Mouse (Mus musculus): ENCODE measurements around the gene Tomm40. TPM values are rescaled to one million over a fixed set of nuclear protein-coding genes. Genes with fewer than 3 reads are reported as not detected.

The Tomm40 gene
- polyA plus RNA-seq, 1 experiment, result 112 TPM

- no peaks in the 10 kb centered on the region for H3K79me2 ChIP-seq (ENCODE audit: control insufficient read depth, insufficient read depth)
- no peak overlapping the region for H3K4me3 ChIP-seq
- no peak overlapping the region for H3ac ChIP-seq (ENCODE audit: control insufficient read depth, insufficient read length)
- H3K36me3 ChIP-seq (ENCODE audit: control insufficient read depth, insufficient read depth), result no peaks in the 10 kb centered on the region
- peaks cover 24% of the 10 kb centered on the region for H3K27me3 ChIP-seq (ENCODE audit: control insufficient read depth, insufficient read depth, insufficient read length)
- no peak overlapping the region for H3K4me2 ChIP-seq (ENCODE audit: low read depth)
- TF ChIP-seq CEBPB (IDR thresholded peaks at IDR 0.05; ENCODE audit: insufficient read depth, poor library complexity, severe bottlenecking) (no peak), MYOG (IDR thresholded peaks at IDR 0.05; ENCODE audit: control insufficient read depth in 1 of 3, insufficient read depth in 1 of 3, insufficient read length in 2 of 3, low read depth in 2 of 3) (no peak), POLR2A (IDR thresholded peaks at IDR 0.05; ENCODE audit: insufficient read length, low read depth) (no peak), TCF3 (IDR thresholded peaks at IDR 0.05; ENCODE audit: insufficient read length, low read depth) (no peak), REST (IDR thresholded peaks at IDR 0.05; ENCODE audit: insufficient read depth, insufficient read length) (no peak), POLR2AphosphoS2 (IDR thresholded peaks at IDR 0.05; ENCODE audit: insufficient read length, low read depth) (no peak), SRF (IDR thresholded peaks at IDR 0.05; ENCODE audit: control insufficient read depth, insufficient read length, low read depth) (no peak), MYOD1 (IDR thresholded peaks at IDR 0.05; ENCODE audit: control insufficient read depth in 1 of 3, insufficient read length in 2 of 3, low read depth in 2 of 3) (no peak), USF1 (IDR thresholded peaks at IDR 0.05; ENCODE audit: low read depth) (no peak), TCF12 (IDR thresholded peaks at IDR 0.05; ENCODE audit: insufficient read depth, poor library complexity, severe bottlenecking) (no peak), E2F4 (IDR thresholded peaks at IDR 0.05; ENCODE audit: insufficient read depth) (no peak), MAX (IDR thresholded peaks at IDR 0.05; ENCODE audit: low read depth) (no peak)
Measured at GRCm38 (mm10) chr7:19685374-19685773, 29.9 kb downstream of the Tomm40 start.

- no peak for TF ChIP-seq POLR2AphosphoS2 (IDR thresholded peaks at IDR 0.05; ENCODE audit: insufficient read length, low read depth)
- TF ChIP-seq SRF (IDR thresholded peaks at IDR 0.05; ENCODE audit: control insufficient read depth, insufficient read length, low read depth), result no peak
- no peak for TF ChIP-seq E2F4 (IDR thresholded peaks at IDR 0.05; ENCODE audit: insufficient read depth)
- no peak for TF ChIP-seq TCF12 (IDR thresholded peaks at IDR 0.05; ENCODE audit: insufficient read depth, poor library complexity, severe bottlenecking)
- TF ChIP-seq MAX (IDR thresholded peaks at IDR 0.05; ENCODE audit: low read depth), result no peak
- TF ChIP-seq USF1 (IDR thresholded peaks at IDR 0.05; ENCODE audit: low read depth), result no peak
- no peak for TF ChIP-seq POLR2A (IDR thresholded peaks at IDR 0.05; ENCODE audit: insufficient read length, low read depth)
- TF ChIP-seq CEBPB (IDR thresholded peaks at IDR 0.05; ENCODE audit: insufficient read depth, poor library complexity, severe bottlenecking), result no peak
- no peak for TF ChIP-seq MYOG (IDR thresholded peaks at IDR 0.05; ENCODE audit: control insufficient read depth in 1 of 3, insufficient read depth in 1 of 3, insufficient read length in 2 of 3, low read depth in 2 of 3)
- TF ChIP-seq TCF3 (IDR thresholded peaks at IDR 0.05; ENCODE audit: insufficient read length, low read depth), result no peak
- no peak for TF ChIP-seq REST (IDR thresholded peaks at IDR 0.05; ENCODE audit: insufficient read depth, insufficient read length)
- no peak for TF ChIP-seq MYOD1 (IDR thresholded peaks at IDR 0.05; ENCODE audit: control insufficient read depth in 1 of 3, insufficient read length in 2 of 3, low read depth in 2 of 3)
- no peak overlapping the region for H3K4me2 ChIP-seq (ENCODE audit: low read depth)
Measured at GRCm38 (mm10) chr7:19683771-19684201, 31.5 kb downstream of the Tomm40 start.

GRCm38 (mm10) chr7:19682979-19683378, 32.3 kb downstream of the Tomm40 start:
- TF ChIP-seq MAX (IDR thresholded peaks at IDR 0.05; ENCODE audit: low read depth) (no peak), CEBPB (IDR thresholded peaks at IDR 0.05; ENCODE audit: insufficient read depth, poor library complexity, severe bottlenecking) (no peak), MYOG (IDR thresholded peaks at IDR 0.05; ENCODE audit: control insufficient read depth in 1 of 3, insufficient read depth in 1 of 3, insufficient read length in 2 of 3, low read depth in 2 of 3) (no peak), TCF12 (IDR thresholded peaks at IDR 0.05; ENCODE audit: insufficient read depth, poor library complexity, severe bottlenecking) (no peak), POLR2A (IDR thresholded peaks at IDR 0.05; ENCODE audit: insufficient read length, low read depth) (no peak), SRF (IDR thresholded peaks at IDR 0.05; ENCODE audit: control insufficient read depth, insufficient read length, low read depth) (no peak), TCF3 (IDR thresholded peaks at IDR 0.05; ENCODE audit: insufficient read length, low read depth) (no peak), REST (IDR thresholded peaks at IDR 0.05; ENCODE audit: insufficient read depth, insufficient read length) (no peak), USF1 (IDR thresholded peaks at IDR 0.05; ENCODE audit: low read depth) (no peak), POLR2AphosphoS2 (IDR thresholded peaks at IDR 0.05; ENCODE audit: insufficient read length, low read depth) (no peak), MYOD1 (IDR thresholded peaks at IDR 0.05; ENCODE audit: control insufficient read depth in 1 of 3, insufficient read length in 2 of 3, low read depth in 2 of 3) (no peak), E2F4 (IDR thresholded peaks at IDR 0.05; ENCODE audit: insufficient read depth) (no peak)
- Histone ChIP-seq H3K4me2 (ENCODE audit: low read depth) (no peak overlapping the region), H3K79me2 (ENCODE audit: control insufficient read depth, insufficient read depth) (no peaks in the 10 kb centered on the region), H3K4me3 (no peak overlapping the region), H3K27me3 (ENCODE audit: control insufficient read depth, insufficient read depth, insufficient read length) (peaks cover 25% of the 10 kb centered on the region), H3ac (ENCODE audit: control insufficient read depth, insufficient read length) (no peak overlapping the region), H3K36me3 (ENCODE audit: control insufficient read depth, insufficient read depth) (no peaks in the 10 kb centered on the region)

More at GRCm38 (mm10) chr7:19683771-19684201, 31.5 kb downstream of the Tomm40 start:
- Histone ChIP-seq H3K79me2 (ENCODE audit: control insufficient read depth, insufficient read depth) (no peaks in the 10 kb centered on the region), H3ac (ENCODE audit: control insufficient read depth, insufficient read length) (no peak overlapping the region), H3K27me3 (ENCODE audit: control insufficient read depth, insufficient read depth, insufficient read length) (peaks cover 21% of the 10 kb centered on the region), H3K4me3 (no peak overlapping the region), H3K36me3 (ENCODE audit: control insufficient read depth, insufficient read depth) (no peaks in the 10 kb centered on the region)

- TF ChIP-seq USF1 (IDR thresholded peaks at IDR 0.05; ENCODE audit: low read depth) (no peak), MAX (IDR thresholded peaks at IDR 0.05; ENCODE audit: low read depth) (no peak), POLR2AphosphoS2 (IDR thresholded peaks at IDR 0.05; ENCODE audit: insufficient read length, low read depth) (no peak), MYOG (IDR thresholded peaks at IDR 0.05; ENCODE audit: control insufficient read depth in 1 of 3, insufficient read depth in 1 of 3, insufficient read length in 2 of 3, low read depth in 2 of 3) (no peak)
- Histone ChIP-seq H3ac (ENCODE audit: control insufficient read depth, insufficient read length) (no peak within 1 kb of the TSS), H3K4me3 (no peak within 1 kb of the TSS), H3K79me2 (ENCODE audit: control insufficient read depth, insufficient read depth) (no peaks in the 10 kb centered on the region), H3K36me3 (ENCODE audit: control insufficient read depth, insufficient read depth) (no peaks in the 10 kb centered on the region), H3K4me2 (ENCODE audit: low read depth) (no peak within 1 kb of the TSS), H3K27me3 (ENCODE audit: control insufficient read depth, insufficient read depth, insufficient read length) (peaks cover 34% of the 10 kb centered on the region)
Measured at GRCm38 (mm10) chr7:19681202-19681694, 34.0 kb downstream of the Tomm40 start, which contains the start of the genes Gm44805 and Apoc4. Gene Gm44805, minus strand, starts transcription at chr7:19681423. Gene Apoc4, minus strand, starts transcription at chr7:19681479.

Measured in myocyte (in vitro differentiated cells).